Mouse (Mus musculus): ENCODE results near the gene Rundc1.
"Not testable (repeated sequence)": the region's sequence is repeated elsewhere in the genome, so short reads cannot be mapped to it uniquely, and the experiment has no call there.

Gene Rundc1

DNA sequence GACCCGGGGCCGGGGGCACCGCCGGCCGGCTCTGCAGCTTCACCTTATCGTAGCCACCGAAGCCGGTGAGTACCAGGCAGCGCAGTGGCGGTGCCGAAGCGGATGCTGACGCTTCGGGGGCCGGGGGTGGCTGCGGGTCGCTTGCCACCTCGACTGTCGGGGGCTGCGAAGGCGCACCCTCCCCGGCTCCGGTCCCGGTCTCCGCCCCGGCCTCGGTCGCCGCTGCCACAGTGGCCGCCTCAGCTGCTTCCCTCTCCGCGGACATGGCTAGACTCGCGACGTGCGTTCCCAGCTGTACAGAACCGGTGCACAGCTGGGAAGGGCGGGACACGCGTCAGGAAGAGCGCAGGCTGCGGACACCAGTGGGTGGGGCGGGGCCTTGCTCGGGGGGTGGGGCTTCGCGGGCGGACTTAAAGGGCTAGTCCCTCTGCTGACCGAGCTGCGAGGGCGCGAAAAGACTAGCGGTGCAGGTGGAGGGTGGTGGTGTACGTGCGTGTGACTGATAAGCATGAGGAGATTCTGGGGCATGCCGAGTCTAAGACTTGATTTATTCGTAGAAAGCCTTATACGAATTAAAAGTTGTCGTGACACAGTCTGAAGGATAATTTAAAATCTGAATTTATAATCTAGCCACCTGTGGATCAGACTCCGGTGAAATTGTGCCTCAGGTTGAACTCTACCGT lies 41.1 kb downstream of the Rundc1 start, which contains the start of gene Vat1:
Vat1 (minus strand) TSS at position 362 of the 683 bp plus-strand sequence.
- no peak for DNase-seq (ENCODE audit: extremely low spot score, low read depth, low spot score)

DNA sequence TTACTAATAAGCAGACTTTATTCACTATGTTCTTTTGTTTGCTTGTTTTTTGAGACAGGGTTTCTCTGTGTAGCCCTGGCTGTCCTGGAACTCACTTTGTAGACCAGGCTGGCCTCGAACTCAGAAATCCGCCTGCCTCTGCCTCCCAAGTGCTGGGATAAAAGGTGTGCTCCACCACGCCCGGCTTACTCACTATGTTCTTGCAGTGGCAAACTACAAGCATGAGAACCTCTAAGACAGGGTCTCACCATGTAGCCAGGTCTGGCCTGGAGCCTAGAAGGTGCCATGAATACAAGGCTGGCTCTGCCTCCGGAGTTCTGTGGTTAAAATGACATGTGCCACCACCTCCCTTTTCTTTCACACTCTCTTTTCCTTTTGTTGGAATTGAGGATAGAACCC lies 41.7 kb downstream of the Rundc1 start:
- not testable (repeated sequence) for DNase-seq (ENCODE audit: extremely low spot score, low read depth, low spot score)

DNA sequence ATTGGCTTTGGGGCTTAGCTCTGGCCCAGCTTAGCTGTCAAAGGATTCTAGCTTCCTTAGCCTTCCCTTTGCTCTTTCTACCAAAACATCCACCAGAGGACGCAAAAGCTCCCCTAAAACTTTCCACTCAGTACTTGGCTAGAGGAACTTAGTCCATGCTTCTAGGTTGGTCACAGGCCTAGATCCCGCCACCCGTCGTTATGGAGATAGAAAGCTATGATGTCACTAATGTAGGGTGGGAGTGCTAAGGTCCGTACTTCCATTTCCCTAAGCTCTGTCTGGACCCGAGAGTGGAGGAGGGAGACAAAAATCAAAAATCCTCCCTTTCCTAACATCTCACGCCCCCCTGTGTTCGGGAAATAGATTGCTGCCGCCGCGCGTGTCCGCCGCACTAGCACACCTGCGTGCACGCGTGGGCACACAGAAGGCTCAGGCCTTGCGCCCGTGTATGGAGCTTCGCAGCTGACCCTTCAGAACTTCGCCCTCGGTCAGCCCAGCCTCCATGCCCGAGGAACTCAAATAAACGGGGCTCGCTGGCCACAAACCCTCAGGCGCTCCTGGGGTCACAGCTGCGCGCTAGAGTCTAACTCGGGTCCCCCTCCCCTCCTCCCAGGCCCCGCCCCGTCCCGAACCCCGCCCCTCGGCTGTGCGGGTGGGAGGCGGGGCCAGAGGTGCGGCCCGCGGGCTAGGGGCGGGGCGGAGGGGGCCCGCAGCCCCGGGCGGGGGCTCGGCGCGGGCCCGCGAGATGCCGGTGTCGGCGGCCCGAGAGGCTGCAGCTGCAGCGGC lies 42.8 kb downstream of the Rundc1 start:
- DNase-seq (ENCODE audit: extremely low spot score, low read depth, low spot score), result no peak

DNA sequence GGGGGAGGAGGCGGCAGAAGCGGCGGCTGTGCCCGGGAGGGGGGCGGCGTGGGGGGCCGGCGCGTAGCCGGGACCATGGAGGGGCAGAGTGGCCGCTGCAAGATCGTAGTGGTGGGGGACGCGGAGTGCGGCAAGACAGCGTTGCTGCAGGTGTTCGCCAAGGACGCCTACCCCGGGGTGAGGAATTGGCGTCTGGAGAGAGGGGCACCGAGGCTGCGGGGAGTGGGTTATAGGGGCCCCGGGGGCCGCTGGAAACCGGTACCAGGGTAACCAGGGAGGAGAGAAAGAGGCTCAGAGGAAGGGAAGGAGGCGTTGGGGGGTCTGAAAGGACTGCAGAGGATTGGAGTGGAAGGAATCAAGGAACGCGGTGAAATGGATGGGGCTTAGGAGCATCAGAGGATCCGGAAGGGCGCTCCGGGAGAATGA lies 43.4 kb downstream of the Rundc1 start:
- no peak for DNase-seq (ENCODE audit: extremely low spot score, low read depth, low spot score)

DNA sequence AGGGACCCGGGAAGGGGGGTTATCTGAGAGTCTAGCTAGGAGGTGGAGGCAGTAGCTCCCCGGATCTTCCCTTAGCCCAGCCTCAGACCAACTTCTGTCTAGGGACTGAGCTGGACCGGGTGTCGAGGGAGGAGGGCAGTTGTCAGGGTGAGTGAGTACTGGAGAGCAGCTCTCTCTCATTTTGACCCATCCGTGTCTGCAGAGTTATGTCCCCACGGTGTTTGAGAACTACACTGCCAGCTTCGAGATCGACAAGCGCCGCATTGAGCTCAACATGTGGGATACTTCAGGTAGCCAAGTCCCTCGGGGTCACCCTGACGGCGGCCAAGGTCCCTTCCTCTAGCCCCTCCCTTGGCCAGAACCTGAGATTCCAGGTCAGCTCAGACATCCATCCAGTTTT lies 43.8 kb downstream of the Rundc1 start:
- DNase-seq (ENCODE audit: extremely low spot score, low read depth, low spot score), result no peak

DNA sequence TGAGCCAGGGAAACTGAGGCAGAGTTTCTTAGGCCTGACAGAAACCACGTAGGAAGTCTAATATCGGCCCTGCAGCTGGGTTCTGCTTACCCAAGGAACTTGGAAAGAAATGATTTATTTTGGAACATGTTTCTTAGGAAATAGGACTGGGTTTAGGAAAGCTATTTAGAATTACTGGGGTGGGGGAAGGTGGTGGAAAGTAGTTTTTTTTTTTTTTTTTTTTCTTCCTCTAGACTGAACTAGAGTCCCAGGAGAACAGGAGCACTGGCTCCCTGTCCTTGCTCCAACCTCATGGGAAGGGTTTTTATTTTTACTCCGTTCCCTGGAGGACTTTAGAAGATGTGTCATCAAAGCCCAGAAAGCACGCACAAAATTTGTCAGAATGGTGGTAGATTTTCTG lies 44.3 kb downstream of the Rundc1 start:
- DNase-seq (ENCODE audit: extremely low spot score, low read depth, low spot score), result no peak

GRCm38 (mm10) chr11:101470206-101470605 lies 45.3 kb downstream of the Rundc1 start:
- DNase-seq (ENCODE audit: extremely low spot score, low read depth, low spot score), result no peak

- DNase-seq (ENCODE audit: extremely low spot score, low read depth, low spot score), result no peak
These were observed 47.0 kb downstream of the Rundc1 start for GRCm38 (mm10) chr11:101471926-101472325.

DNA sequence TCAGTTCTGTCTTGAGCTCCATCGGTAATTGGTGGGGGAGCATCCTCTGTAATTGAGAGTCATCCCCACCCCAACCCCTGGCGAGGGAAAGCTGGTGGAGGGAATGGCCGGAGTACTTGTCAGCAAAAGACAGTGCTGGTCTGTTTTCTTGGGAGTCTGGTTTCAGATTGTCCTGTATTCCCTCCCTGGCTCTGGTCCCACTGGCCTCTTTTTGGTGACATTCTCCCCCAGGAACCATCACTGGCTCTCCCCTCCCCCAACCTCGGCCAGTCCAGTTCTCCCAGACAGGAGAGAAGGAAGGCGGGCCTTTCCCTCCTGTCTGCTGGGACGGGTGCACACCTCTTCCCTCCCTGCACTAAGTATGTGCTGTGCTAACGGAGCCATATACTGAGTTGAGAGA lies 47.5 kb downstream of the Rundc1 start:
- no peak for DNase-seq (ENCODE audit: extremely low spot score, low read depth, low spot score)

DNA sequence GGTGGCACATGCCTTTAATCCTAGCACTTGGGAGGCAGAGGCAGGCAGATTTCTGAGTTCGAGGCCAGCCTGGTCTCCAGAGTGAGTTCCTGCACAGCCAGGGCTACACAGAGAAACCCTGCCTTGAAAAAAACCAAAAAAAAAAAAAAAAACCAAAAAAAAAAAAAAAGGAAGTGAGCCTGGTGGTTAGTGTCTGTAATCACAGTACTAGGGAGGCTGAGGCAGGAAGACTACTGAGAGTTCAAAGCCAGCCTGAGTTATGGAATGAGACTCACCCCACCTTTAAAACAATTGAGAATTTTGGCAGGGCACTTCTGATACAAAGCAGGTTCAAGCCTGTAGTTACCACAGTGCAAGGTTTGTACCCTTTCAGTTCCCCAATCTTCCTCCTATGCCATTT lies 48.8 kb downstream of the Rundc1 start:
- DNase-seq (ENCODE audit: extremely low spot score, low read depth, low spot score), result not testable (repeated sequence)

- no peak for DNase-seq (ENCODE audit: extremely low spot score, low read depth, low spot score)
These were observed 49.4 kb downstream of the Rundc1 start for GRCm38 (mm10) chr11:101474298-101474697.

DNA sequence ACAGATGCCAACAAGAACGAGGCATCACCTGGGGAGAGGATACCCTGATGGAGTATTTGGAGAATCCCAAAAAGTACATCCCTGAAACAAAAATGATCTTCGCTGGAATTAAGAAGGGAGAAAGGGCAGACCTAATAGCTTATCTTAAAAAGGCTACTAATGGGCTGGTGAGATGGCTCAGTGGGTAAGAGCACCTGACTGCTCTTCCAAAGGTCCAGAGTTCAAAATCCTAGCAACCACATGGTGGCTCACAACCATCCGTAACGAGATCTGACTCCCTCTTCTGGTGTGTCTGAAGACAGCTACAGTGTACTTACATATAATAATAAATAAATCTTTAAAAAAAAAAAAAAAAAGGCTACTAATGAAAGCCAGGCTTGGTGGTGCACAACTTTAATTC lies 51.5 kb downstream of the Rundc1 start:
- DNase-seq (ENCODE audit: extremely low spot score, low read depth, low spot score), result not testable (repeated sequence)

DNA sequence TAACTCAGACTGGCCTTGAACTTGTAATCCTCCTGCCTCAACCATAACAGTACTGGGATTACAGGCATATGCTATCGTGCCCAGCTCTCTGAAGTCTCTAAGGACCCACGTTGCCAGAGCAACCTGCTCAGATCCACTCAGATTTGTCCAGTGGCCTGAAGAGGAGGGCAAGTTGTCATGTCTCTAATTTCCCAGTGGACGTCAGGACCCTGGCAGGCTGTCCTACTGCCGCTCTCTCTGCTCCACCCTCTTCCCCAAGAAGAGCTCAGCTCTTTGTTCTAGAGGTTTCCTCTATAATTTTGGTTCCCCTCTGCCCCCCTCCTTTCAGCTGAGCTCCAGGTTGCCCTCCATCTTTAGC lies 52.3 kb downstream of the Rundc1 start:
- DNase-seq (ENCODE audit: extremely low spot score, low read depth, low spot score), result no peak

- no peak for DNase-seq (ENCODE audit: extremely low spot score, low read depth, low spot score)
These were observed 52.8 kb downstream of the Rundc1 start for GRCm38 (mm10) chr11:101477552-101478211.

DNA sequence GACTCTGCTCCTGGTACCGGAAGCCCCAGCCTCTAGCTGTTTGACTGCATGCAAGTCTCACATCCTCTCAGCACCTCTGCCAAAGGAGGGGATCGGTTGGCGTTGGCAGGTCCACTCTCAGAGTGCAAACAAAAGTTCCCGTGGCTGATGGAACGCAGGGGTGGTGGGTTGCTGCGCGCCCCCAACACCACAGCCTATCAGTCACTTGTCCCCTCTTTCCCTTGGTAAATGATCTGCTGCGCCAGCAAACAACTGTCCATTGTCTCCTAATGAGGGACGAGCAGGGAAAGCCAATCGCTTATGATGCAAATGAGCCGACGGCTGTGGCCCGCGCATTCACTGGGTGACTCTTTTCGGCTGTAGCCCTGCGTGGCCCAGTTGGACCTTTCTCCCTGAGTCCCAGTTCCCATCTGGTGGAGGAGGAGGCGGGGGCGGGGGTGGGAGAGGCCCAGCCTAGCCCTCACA lies 54.3 kb downstream of the Rundc1 start:
- no peak for DNase-seq (ENCODE audit: extremely low spot score, low read depth, low spot score)

GRCm38 (mm10) chr11:101480912-101481311 lies 56.0 kb downstream of the Rundc1 start:
- DNase-seq (ENCODE audit: extremely low spot score, low read depth, low spot score), result no peak

- no peak for DNase-seq (ENCODE audit: extremely low spot score, low read depth, low spot score)
These were observed 58.9 kb downstream of the Rundc1 start for GRCm38 (mm10) chr11:101483804-101484203.

DNA sequence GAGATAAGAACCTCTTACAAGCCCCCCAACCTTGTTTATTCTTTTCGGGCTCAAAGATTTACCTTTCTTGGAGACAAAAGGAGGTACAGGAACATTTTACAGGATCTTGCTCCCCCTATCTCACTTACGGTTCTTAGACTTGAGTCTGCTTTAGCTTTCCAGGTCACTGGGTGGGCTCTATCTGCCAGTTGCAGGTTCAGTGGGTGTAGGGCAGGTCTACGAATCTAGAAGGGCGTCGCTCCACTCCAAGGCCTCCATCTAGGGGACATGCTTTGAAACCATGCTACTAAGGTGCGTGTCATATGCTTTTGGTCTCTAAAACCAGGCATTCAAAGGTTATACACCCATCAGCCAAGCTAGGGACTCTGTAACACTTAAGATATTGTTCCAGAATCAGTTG lies 59.4 kb downstream of the Rundc1 start:
- DNase-seq (ENCODE audit: extremely low spot score, low read depth, low spot score), result no peak

- DNase-seq (ENCODE audit: extremely low spot score, low read depth, low spot score), result no peak
These were observed 59.9 kb downstream of the Rundc1 start for GRCm38 (mm10) chr11:101484814-101485213.
